Mouse (Mus musculus): ENCODE measurements at regions not wholly inside any gene's neighbourhood (a gene's known extent, or its start where the extent isn't known, plus 50 kb on each side); places are given as distances from the start of the nearest gene placed in this dataset.

DNA sequence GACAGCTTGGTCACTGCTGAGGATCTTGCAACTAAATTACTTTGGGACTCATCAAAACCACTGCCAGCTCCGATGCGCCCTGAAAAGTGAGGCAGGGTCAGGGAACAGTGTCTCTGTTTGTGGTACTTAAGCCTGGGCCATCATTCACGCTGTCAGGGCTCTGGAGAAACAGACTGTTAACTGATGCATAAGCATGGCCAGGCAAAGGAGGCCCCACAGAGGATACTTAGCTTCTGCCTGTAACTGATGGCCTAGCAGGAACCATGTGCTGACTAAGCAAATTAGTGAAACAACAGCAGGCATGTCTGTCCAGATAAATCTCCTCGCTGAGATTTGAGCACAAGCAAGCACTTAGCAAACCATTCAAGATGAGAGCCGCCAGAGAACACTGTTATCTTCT, 440.1 kb downstream of the Fut8 start:
- TF ChIP-seq MAFK (IDR thresholded peaks at IDR 0.05; ENCODE audit: insufficient read depth, low read depth, low read length) (peak; percentile 67), HCFC1 (IDR thresholded peaks at IDR 0.05; ENCODE audit: borderline replicate concordance, insufficient read depth, low read length) (no peak)
- H3K36me3 ChIP-seq (ENCODE audit: control insufficient read depth, insufficient read depth, low read length, poor library complexity, severe bottlenecking) = no peaks in the 10 kb centered on the region
- in situ Hi-C loops (cut with MboI; ENCODE audit: low sequenced_read_pairs in 2 of 2, unreplicated experiment in 2 of 2) = loop anchor here in 1 of 2 experiments (10.0 kb wide), 1 partner anchor 673 kb away; no protein-coding TSS in a partner anchor
- no peak for DNase-seq (ENCODE audit: low read depth, low spot score)
- H3K9ac ChIP-seq (ENCODE audit: insufficient read depth, low read depth, low read length, poor library complexity, severe bottlenecking) = no peak overlapping the region
- no peak overlapping the region for H3K27ac ChIP-seq (ENCODE audit: insufficient read depth, low read depth, low read length, poor library complexity, severe bottlenecking)
- H3K9me3 ChIP-seq (ENCODE audit: control insufficient read depth, insufficient read depth, low read depth, low read length) = no peaks in the 10 kb centered on the region
- no peaks in the 10 kb centered on the region for H3K4me1 ChIP-seq (ENCODE audit: control insufficient read depth in 2 of 2, insufficient read depth in 2 of 2, low read length in 2 of 2, poor library complexity in 1 of 2)
- no peak overlapping the region for H3K4me3 ChIP-seq (ENCODE audit: insufficient read depth in 1 of 2, low read depth in 1 of 2, low read length in 2 of 2, poor library complexity in 1 of 2, severe bottlenecking in 1 of 2)

DNA sequence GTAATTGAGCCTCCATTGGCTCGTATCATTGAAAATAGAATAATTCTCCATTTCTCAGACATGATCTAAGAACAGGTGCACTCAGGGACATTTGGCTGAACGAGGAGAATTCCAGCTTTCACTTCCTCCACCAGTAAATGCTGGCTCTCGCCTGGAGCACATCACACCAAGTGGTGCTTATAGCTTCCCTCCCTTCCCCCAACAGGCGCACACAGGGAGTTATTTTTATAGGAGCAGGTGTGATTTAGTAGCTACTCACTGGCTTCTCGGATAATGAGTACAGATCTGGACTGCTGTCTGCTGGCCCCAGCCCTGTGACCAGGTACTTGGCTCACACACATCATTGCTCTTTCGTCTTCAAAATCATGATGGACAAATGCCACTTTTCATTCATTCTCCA, 456.2 kb downstream of the Fut8 start:
- no peak for DNase-seq (ENCODE audit: low read depth, low spot score)
- Histone ChIP-seq H3K4me3 (ENCODE audit: insufficient read depth in 1 of 2, low read depth in 1 of 2, low read length in 2 of 2, poor library complexity in 1 of 2, severe bottlenecking in 1 of 2) (no peak overlapping the region), H3K9me3 (ENCODE audit: control insufficient read depth, insufficient read depth, low read depth, low read length) (no peaks in the 10 kb centered on the region), H3K36me3 (ENCODE audit: control insufficient read depth, insufficient read depth, low read length, poor library complexity, severe bottlenecking) (no peaks in the 10 kb centered on the region), H3K4me1 (ENCODE audit: control insufficient read depth in 2 of 2, insufficient read depth in 2 of 2, low read length in 2 of 2, poor library complexity in 1 of 2) (no peaks in the 10 kb centered on the region), H3K9ac (ENCODE audit: insufficient read depth, low read depth, low read length, poor library complexity, severe bottlenecking) (no peak overlapping the region), H3K27ac (ENCODE audit: insufficient read depth, low read depth, low read length, poor library complexity, severe bottlenecking) (no peak overlapping the region)
- in situ Hi-C loops (cut with MboI; ENCODE audit: low sequenced_read_pairs in 2 of 2, unreplicated experiment in 2 of 2) = no loop called here
- TF ChIP-seq CHD2 (IDR thresholded peaks at IDR 0.05; ENCODE audit: low read depth, low read length) (no peak), HCFC1 (IDR thresholded peaks at IDR 0.05; ENCODE audit: borderline replicate concordance, insufficient read depth, low read length) (no peak), MAFK (IDR thresholded peaks at IDR 0.05; ENCODE audit: insufficient read depth, low read depth, low read length) (no peak), ZNF384 (IDR thresholded peaks at IDR 0.05; ENCODE audit: low read depth, low read length) (no peak), ZC3H11A (IDR thresholded peaks at IDR 0.05; ENCODE audit: borderline replicate concordance, low read depth, low read length) (no peak)

DNA sequence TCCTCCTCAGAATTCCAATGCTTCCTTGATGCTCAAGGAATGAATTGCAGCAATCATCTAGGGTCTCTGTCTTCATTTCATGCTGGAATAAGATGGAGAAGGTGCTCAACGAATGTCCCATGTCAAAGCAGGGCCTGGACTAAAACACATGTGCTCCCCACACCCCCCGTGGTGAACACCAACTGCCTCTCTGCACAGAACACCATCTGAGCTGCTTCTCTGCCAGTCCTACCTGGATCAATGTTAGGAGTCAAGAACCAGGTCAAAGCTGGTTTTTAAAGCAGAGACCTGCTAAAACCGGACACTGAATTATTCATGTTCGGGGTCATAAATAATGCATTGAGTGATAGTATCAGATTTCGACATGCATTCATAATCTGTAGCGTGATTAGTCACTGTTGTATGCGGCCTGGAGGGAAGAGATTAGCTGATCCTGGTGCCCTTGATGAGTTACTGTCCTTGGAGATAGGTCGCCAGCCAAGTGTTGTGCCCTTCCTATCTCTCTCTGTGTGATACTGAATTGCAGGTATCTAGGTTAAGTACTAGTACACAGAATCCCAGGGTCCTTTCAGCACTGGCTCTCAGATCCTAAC, 458.2 kb downstream of the Fut8 start:
- Histone ChIP-seq H3K4me1 (ENCODE audit: control insufficient read depth in 2 of 2, insufficient read depth in 2 of 2, low read length in 2 of 2, poor library complexity in 1 of 2) (no peaks in the 10 kb centered on the region), H3K9ac (ENCODE audit: insufficient read depth, low read depth, low read length, poor library complexity, severe bottlenecking) (no peak overlapping the region), H3K9me3 (ENCODE audit: control insufficient read depth, insufficient read depth, low read depth, low read length) (no peaks in the 10 kb centered on the region), H3K27ac (ENCODE audit: insufficient read depth, low read depth, low read length, poor library complexity, severe bottlenecking) (no peak overlapping the region), H3K36me3 (ENCODE audit: control insufficient read depth, insufficient read depth, low read length, poor library complexity, severe bottlenecking) (no peaks in the 10 kb centered on the region), H3K4me3 (ENCODE audit: insufficient read depth in 1 of 2, low read depth in 1 of 2, low read length in 2 of 2, poor library complexity in 1 of 2, severe bottlenecking in 1 of 2) (no peak overlapping the region)
- no peak for TF ChIP-seq MAFK (IDR thresholded peaks at IDR 0.05; ENCODE audit: insufficient read depth, low read depth, low read length)
- no peak for TF ChIP-seq CHD2 (IDR thresholded peaks at IDR 0.05; ENCODE audit: low read depth, low read length)
- in situ Hi-C loops (cut with MboI; ENCODE audit: low sequenced_read_pairs in 2 of 2, unreplicated experiment in 2 of 2) = no loop called here
- DNase-seq (ENCODE audit: low read depth, low spot score) = no peak

GRCm38 (mm10) chr12:77696662-77697061, 458.7 kb downstream of the Fut8 start:
- H3K4me3 ChIP-seq (ENCODE audit: insufficient read depth in 1 of 2, low read depth in 1 of 2, low read length in 2 of 2, poor library complexity in 1 of 2, severe bottlenecking in 1 of 2) = no peak overlapping the region
- H3K9ac ChIP-seq (ENCODE audit: insufficient read depth, low read depth, low read length, poor library complexity, severe bottlenecking) = no peak overlapping the region
- no peak for DNase-seq (ENCODE audit: low read depth, low spot score)
- no peaks in the 10 kb centered on the region for H3K9me3 ChIP-seq (ENCODE audit: control insufficient read depth, insufficient read depth, low read depth, low read length)
- no peaks in the 10 kb centered on the region for H3K36me3 ChIP-seq (ENCODE audit: control insufficient read depth, insufficient read depth, low read length, poor library complexity, severe bottlenecking)
- no peaks in the 10 kb centered on the region for H3K4me1 ChIP-seq (ENCODE audit: control insufficient read depth in 2 of 2, insufficient read depth in 2 of 2, low read length in 2 of 2, poor library complexity in 1 of 2)
- in situ Hi-C loops (cut with MboI; ENCODE audit: low sequenced_read_pairs in 2 of 2, unreplicated experiment in 2 of 2) = no loop called here
- no peak for TF ChIP-seq CHD2 (IDR thresholded peaks at IDR 0.05; ENCODE audit: low read depth, low read length)
- H3K27ac ChIP-seq (ENCODE audit: insufficient read depth, low read depth, low read length, poor library complexity, severe bottlenecking) = no peak overlapping the region

- H3K9ac ChIP-seq (ENCODE audit: insufficient read depth, low read depth, low read length, poor library complexity, severe bottlenecking) = no peak overlapping the region
- H3K36me3 ChIP-seq (ENCODE audit: control insufficient read depth, insufficient read depth, low read length, poor library complexity, severe bottlenecking) = no peaks in the 10 kb centered on the region
- H3K27ac ChIP-seq (ENCODE audit: insufficient read depth, low read depth, low read length, poor library complexity, severe bottlenecking) = no peak overlapping the region
- no peaks in the 10 kb centered on the region for H3K9me3 ChIP-seq (ENCODE audit: control insufficient read depth, insufficient read depth, low read depth, low read length)
- no peak overlapping the region for H3K4me3 ChIP-seq (ENCODE audit: insufficient read depth in 1 of 2, low read depth in 1 of 2, low read length in 2 of 2, poor library complexity in 1 of 2, severe bottlenecking in 1 of 2)
- H3K4me1 ChIP-seq (ENCODE audit: control insufficient read depth in 2 of 2, insufficient read depth in 2 of 2, low read length in 2 of 2, poor library complexity in 1 of 2) = no peaks in the 10 kb centered on the region
- DNase-seq (ENCODE audit: low read depth, low spot score) = no peak
- in situ Hi-C loops (cut with MboI; ENCODE audit: low sequenced_read_pairs in 2 of 2, unreplicated experiment in 2 of 2) = no loop called here
- no peak for TF ChIP-seq MAFK (IDR thresholded peaks at IDR 0.05; ENCODE audit: insufficient read depth, low read depth, low read length)
Observed at GRCm38 (mm10) chr12:77698088-77698487, 460.2 kb downstream of the Fut8 start.
